Mouse (Mus musculus): ENCODE measurements around the gene Rad54l2. TPM values are rescaled to one million over a fixed set of nuclear protein-coding genes. Genes with fewer than 3 reads are reported as not detected.

Rad54l2 gene
- polyA plus RNA-seq, 1 experiment from 2014 or later: 7.8 TPM

DNA sequence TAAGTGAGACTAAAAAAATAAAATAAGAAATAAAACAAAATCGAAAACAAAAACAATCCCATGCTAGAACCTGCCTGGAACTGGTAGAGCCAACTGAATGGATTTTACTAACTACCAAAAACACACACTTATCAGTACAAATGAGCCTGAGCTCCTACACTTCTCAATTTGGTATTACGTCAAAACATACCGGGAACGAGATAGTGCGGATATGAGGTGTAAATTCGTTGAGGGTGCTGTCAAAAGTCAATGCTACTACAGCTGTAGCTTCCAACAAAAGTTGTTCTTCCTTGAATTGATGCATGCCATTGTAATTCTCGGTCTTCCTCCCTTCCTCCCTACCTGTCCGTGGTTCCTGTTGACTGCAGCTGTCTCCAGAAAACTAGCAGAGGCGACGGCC is 369 bp upstream of the Rad54l2 start:
- Histone ChIP-seq H3K27me3 (ENCODE audit: control insufficient read depth, insufficient read depth, low read length) (no peaks in the 10 kb centered on the region), H3K9me3 (ENCODE audit: control insufficient read depth, low read length) (no peaks in the 10 kb centered on the region), H3K27ac (ENCODE audit: low read depth, low read length) (no peak overlapping the region), H3K36me3 (ENCODE audit: control insufficient read depth, insufficient read depth, low read length) (no peaks in the 10 kb centered on the region), H3K4me1 (replicated peaks; ENCODE audit: control insufficient read depth, insufficient read depth, low read length) (0 out of 2 replicates have a peak, but pooled peaks cover 2% of the 10 kb centered on the region), H3K9ac (ENCODE audit: low read length) (peak overlapping the region; percentile 99), H3K4me3 (ENCODE audit: low read depth, low read length) (peak overlapping the region; percentile 98), H3K4me2 (ENCODE audit: low read depth, low read length, severe bottlenecking) (peak overlapping the region; percentile 81)
- ATAC-seq (replicated peaks; ENCODE audit: low FRiP score) (peak; percentile 40; the same call in 1 of the 2 replicates), DNase-seq (ENCODE audit: low spot score) (no peak)
- 21% methylated on average over 10 of the region's 10 CpGs for WGBS

DNA sequence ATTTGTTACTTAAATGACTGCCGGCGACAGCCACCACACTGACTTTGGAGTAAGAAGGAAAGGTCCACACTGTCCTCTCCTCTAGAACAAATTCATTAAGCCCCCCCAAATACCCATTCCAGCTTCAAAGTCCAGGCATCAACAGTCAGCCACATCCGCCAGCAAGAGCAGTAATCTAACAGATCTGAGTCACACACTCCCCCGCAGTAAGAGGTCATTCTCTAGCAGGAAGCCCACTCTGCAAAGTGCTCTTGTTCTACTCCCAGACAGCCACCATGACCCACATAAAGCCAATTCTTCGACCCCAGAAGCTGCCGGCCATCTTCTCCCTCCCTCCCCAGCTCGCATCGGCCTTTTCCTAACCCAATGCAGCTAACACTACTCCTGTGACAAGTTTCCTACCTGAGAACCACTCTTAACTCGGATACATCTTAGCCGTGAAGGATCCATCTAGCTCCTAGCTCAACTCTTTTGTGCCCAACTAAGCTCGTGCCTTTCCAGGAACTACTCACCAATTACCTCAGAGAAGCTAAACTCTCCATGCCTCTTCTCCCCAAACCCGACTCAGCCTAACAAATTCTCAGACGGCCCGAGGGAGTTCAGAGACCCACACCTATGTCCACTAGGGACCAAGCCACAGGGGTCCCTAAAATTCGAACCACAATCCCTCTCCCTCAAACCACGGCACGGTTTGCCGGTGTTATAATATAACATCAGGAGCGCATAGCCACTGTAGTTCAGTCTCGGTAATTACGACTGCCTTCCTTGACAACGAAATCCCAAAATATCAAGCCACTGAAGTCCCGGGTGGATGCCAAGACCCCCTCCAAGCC is 799 bp downstream of the Rad54l2 start:
- Histone ChIP-seq H3K4me1 (replicated peaks; ENCODE audit: control insufficient read depth, insufficient read depth, low read length) (0 out of 2 replicates have a peak, but pooled peaks cover 2% of the 10 kb centered on the region), H3K36me3 (ENCODE audit: control insufficient read depth, insufficient read depth, low read length) (no peaks in the 10 kb centered on the region), H3K27ac (ENCODE audit: low read depth, low read length) (peak overlapping the region; percentile 76), H3K4me2 (ENCODE audit: low read depth, low read length, severe bottlenecking) (peak overlapping the region; percentile 81), H3K4me3 (ENCODE audit: low read depth, low read length) (peak overlapping the region; percentile 98), H3K27me3 (ENCODE audit: control insufficient read depth, insufficient read depth, low read length) (no peaks in the 10 kb centered on the region), H3K9me3 (ENCODE audit: control insufficient read depth, low read length) (no peaks in the 10 kb centered on the region), H3K9ac (ENCODE audit: low read length) (peak overlapping the region; percentile 99)
- ATAC-seq (replicated peaks; ENCODE audit: low FRiP score): 0 out of 2 replicates have a peak, but pooled peaks have one; percentile 11
- no peak for DNase-seq (ENCODE audit: low spot score)
- whole genome bisulfite sequencing: 8% methylated on average over 23 of the region's 23 CpGs

DNA sequence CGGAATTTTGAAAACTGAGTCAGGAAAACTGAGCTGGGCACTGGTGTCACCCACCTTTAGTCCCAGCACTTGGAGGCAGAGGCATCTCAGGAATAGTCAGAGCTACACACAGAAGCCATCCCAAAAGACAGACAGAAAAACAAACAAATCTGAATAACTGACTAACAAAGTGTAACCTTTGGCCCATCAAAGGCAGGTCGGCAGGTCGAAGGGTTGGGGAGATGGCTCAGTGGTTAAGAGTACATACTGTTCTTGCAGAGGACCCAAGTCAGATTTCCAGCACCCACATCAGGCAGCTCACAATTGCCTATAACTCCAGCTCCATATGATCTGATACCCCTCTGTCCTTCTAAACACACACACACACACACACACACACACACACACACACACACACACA is 3.8 kb downstream of the Rad54l2 start:
- Histone ChIP-seq H3K4me3 (ENCODE audit: low read depth, low read length) (no peak overlapping the region), H3K9ac (ENCODE audit: low read length) (no peak overlapping the region), H3K4me2 (ENCODE audit: low read depth, low read length, severe bottlenecking) (no peak overlapping the region), H3K4me1 (replicated peaks; ENCODE audit: control insufficient read depth, insufficient read depth, low read length) (0 out of 2 replicates have a peak, but pooled peaks cover 2% of the 10 kb centered on the region), H3K27ac (ENCODE audit: low read depth, low read length) (no peak overlapping the region), H3K36me3 (ENCODE audit: control insufficient read depth, insufficient read depth, low read length) (no peaks in the 10 kb centered on the region), H3K27me3 (ENCODE audit: control insufficient read depth, insufficient read depth, low read length) (no peaks in the 10 kb centered on the region), H3K9me3 (ENCODE audit: control insufficient read depth, low read length) (no peaks in the 10 kb centered on the region)
- DNase-seq (ENCODE audit: low spot score): no peak
- WGBS: 85% methylated on average over 3 of the region's 3 CpGs
- no peak for ATAC-seq (replicated peaks; ENCODE audit: low FRiP score)

DNA sequence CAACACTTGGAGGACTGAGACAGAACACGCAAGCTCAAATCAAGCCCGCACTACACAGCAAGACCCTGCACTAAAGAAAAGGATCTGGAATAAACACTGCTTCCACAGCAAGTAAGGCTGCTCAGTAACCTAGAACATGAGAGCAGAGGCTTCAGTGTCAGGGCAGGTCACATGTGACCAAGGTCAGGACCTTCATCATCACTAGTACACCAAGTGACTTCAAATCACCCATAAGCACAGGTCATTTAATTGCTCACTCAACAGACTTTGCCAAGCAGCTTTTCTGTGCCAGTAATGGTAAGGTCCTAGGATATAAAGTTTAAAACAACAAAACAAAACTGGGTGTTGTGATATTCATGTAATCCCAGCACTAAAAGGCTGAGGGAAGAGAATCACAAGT is 5.4 kb downstream of the Rad54l2 start:
- Histone ChIP-seq H3K27ac (ENCODE audit: low read depth, low read length) (no peak overlapping the region), H3K9me3 (ENCODE audit: control insufficient read depth, low read length) (no peaks in the 10 kb centered on the region), H3K4me1 (replicated peaks; ENCODE audit: control insufficient read depth, insufficient read depth, low read length) (0 out of 2 replicates have a peak, but pooled peaks cover 2% of the 10 kb centered on the region), H3K9ac (ENCODE audit: low read length) (no peak overlapping the region), H3K4me3 (ENCODE audit: low read depth, low read length) (no peak overlapping the region), H3K36me3 (ENCODE audit: control insufficient read depth, insufficient read depth, low read length) (no peaks in the 10 kb centered on the region), H3K4me2 (ENCODE audit: low read depth, low read length, severe bottlenecking) (no peak overlapping the region), H3K27me3 (ENCODE audit: control insufficient read depth, insufficient read depth, low read length) (no peaks in the 10 kb centered on the region)
- 95% methylated on average over 2 of the region's 2 CpGs for WGBS
- ATAC-seq (replicated peaks; ENCODE audit: low FRiP score) (no peak), DNase-seq (ENCODE audit: low spot score) (no peak)

DNA sequence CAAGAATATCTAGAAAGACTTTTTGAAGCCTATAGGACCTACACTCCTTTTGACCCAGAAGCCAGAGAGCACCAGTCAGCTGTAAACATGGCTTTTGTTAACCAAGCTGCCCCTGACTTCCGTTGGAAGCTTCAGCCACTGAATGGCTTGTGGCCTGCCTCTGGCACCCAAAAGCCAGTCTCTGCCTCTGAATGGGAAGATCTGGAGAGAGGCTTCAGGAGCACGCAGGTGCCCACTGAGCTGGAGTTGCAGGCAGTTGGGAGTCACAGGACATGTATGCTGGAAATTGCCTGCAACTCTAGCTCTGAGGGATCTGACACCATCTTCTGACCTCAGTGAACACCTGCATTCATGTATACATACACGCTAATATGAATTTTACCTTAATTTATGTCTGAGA is 8.9 kb downstream of the Rad54l2 start:
- Histone ChIP-seq H3K9me3 (ENCODE audit: control insufficient read depth, low read length) (no peaks in the 10 kb centered on the region), H3K4me3 (ENCODE audit: low read depth, low read length) (no peak overlapping the region), H3K27me3 (ENCODE audit: control insufficient read depth, insufficient read depth, low read length) (no peaks in the 10 kb centered on the region), H3K36me3 (ENCODE audit: control insufficient read depth, insufficient read depth, low read length) (no peaks in the 10 kb centered on the region), H3K27ac (ENCODE audit: low read depth, low read length) (no peak overlapping the region), H3K4me2 (ENCODE audit: low read depth, low read length, severe bottlenecking) (no peak overlapping the region), H3K9ac (ENCODE audit: low read length) (no peak overlapping the region), H3K4me1 (replicated peaks; ENCODE audit: control insufficient read depth, insufficient read depth, low read length) (no peaks in the 10 kb centered on the region)
- ATAC-seq (replicated peaks; ENCODE audit: low FRiP score) (no peak), DNase-seq (ENCODE audit: low spot score) (no peak)
- WGBS: 80% methylated on average over 3 of the region's 3 CpGs

DNA sequence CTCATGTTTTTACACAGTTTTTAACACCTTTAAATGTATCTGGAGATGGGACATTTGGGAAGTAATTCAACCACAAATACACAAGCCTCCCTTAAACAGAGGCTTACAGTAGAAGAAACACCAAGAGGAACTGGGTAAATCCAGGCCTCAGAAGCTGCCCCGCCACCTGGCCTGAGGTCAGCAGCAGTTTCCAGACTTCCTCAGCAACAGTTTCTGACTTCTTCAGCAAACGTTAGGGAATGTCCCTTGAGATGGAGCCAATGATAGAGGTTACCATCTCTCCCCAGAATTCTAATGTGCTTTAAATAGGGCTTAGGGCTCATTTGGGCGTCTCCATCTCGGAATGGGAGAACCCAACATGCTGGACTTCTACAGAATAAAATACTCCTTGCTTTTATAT is 10.7 kb downstream of the Rad54l2 start:
- WGBS: 89% methylated on average over 4 of the region's 4 CpGs
- no peak for ATAC-seq (replicated peaks; ENCODE audit: low FRiP score)
- no peaks in the 10 kb centered on the region for H3K9me3 ChIP-seq (ENCODE audit: control insufficient read depth, low read length)
- no peak for DNase-seq (ENCODE audit: low spot score)
- no peaks in the 10 kb centered on the region for H3K36me3 ChIP-seq (ENCODE audit: control insufficient read depth, insufficient read depth, low read length)
- H3K9ac ChIP-seq (ENCODE audit: low read length): no peak overlapping the region
- no peak overlapping the region for H3K4me3 ChIP-seq (ENCODE audit: low read depth, low read length)
- H3K4me1 ChIP-seq (replicated peaks; ENCODE audit: control insufficient read depth, insufficient read depth, low read length): no peaks in the 10 kb centered on the region
- H3K27ac ChIP-seq (ENCODE audit: low read depth, low read length): no peak overlapping the region
- H3K4me2 ChIP-seq (ENCODE audit: low read depth, low read length, severe bottlenecking): no peak overlapping the region
- H3K27me3 ChIP-seq (ENCODE audit: control insufficient read depth, insufficient read depth, low read length): no peaks in the 10 kb centered on the region

DNA sequence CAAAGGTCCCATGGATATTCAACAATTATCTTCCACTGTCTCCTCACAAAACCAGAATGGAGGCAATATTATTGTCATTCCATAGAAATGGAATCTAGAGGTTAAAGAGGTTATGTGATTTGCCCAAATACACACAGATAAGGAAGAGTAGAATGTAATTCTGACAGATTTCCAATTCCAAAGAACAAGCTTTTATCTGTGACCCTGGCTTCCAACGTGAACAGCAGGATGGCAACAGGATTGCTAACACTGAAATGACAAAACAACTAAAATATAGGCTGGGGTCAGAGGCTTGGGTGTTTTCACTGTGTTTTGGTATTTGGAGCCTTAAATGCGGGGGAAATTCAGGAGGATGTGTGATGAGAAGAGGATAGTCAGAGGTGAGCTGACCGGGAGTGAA is 11.6 kb downstream of the Rad54l2 start:
- Histone ChIP-seq H3K4me2 (ENCODE audit: low read depth, low read length, severe bottlenecking) (no peak overlapping the region), H3K4me1 (replicated peaks; ENCODE audit: control insufficient read depth, insufficient read depth, low read length) (no peaks in the 10 kb centered on the region), H3K9me3 (ENCODE audit: control insufficient read depth, low read length) (no peaks in the 10 kb centered on the region), H3K4me3 (ENCODE audit: low read depth, low read length) (no peak overlapping the region), H3K27me3 (ENCODE audit: control insufficient read depth, insufficient read depth, low read length) (no peaks in the 10 kb centered on the region), H3K27ac (ENCODE audit: low read depth, low read length) (no peak overlapping the region), H3K9ac (ENCODE audit: low read length) (no peak overlapping the region), H3K36me3 (ENCODE audit: control insufficient read depth, insufficient read depth, low read length) (no peaks in the 10 kb centered on the region)
- DNase-seq (ENCODE audit: low spot score) (no peak), ATAC-seq (replicated peaks; ENCODE audit: low FRiP score) (no peak)
- 88% methylated on average over 3 of the region's 3 CpGs for WGBS

DNA sequence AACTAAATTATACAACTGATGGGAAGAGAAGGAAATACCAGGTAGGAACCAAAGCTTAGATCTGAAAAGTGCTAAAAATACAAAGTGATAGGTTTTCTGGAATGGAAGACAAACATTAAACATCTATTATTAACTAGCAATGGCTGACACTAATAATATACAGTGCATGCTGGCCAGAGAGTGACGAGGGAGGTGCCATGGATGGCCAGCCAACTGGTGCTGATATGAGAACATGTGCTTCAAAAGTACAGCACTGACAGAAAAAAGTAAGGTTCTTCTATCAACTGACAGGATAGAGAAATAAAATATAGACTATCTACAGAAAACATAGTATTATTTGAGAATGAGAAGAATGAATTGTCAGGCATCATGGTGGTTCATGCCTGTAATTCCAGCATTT is 12.9 kb downstream of the Rad54l2 start:
- no peak for ATAC-seq (replicated peaks; ENCODE audit: low FRiP score)
- DNase-seq (ENCODE audit: low spot score): no peak
- 91% methylated on average over 1 of the region's 1 CpGs for WGBS
- Histone ChIP-seq H3K27me3 (ENCODE audit: control insufficient read depth, insufficient read depth, low read length) (no peaks in the 10 kb centered on the region), H3K4me3 (ENCODE audit: low read depth, low read length) (no peak overlapping the region), H3K9ac (ENCODE audit: low read length) (no peak overlapping the region), H3K27ac (ENCODE audit: low read depth, low read length) (no peak overlapping the region), H3K36me3 (ENCODE audit: control insufficient read depth, insufficient read depth, low read length) (no peaks in the 10 kb centered on the region), H3K9me3 (ENCODE audit: control insufficient read depth, low read length) (no peaks in the 10 kb centered on the region), H3K4me1 (replicated peaks; ENCODE audit: control insufficient read depth, insufficient read depth, low read length) (no peaks in the 10 kb centered on the region), H3K4me2 (ENCODE audit: low read depth, low read length, severe bottlenecking) (no peak overlapping the region)

DNA sequence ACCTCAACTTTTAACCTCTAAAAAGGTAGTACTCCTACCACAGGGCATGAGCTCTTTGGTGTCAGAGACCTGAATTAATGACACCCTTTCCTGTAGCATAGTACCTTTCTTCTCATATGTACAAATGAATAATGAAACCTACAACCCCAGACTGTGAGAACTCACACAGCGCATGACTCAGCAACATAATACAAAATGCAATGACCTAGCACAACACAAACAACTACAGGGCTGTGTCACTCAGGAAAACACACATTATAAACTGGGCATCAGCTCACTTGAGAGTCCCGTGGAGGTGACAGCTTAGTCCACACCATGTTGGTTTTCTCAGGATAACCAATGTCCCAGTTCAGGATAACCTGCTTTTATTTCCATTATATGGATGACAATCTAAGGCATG is 17.2 kb downstream of the Rad54l2 start:
- Histone ChIP-seq H3K4me3 (ENCODE audit: low read depth, low read length) (no peak overlapping the region), H3K4me1 (replicated peaks; ENCODE audit: control insufficient read depth, insufficient read depth, low read length) (no peaks in the 10 kb centered on the region), H3K27ac (ENCODE audit: low read depth, low read length) (no peak overlapping the region), H3K9me3 (ENCODE audit: control insufficient read depth, low read length) (no peaks in the 10 kb centered on the region), H3K36me3 (ENCODE audit: control insufficient read depth, insufficient read depth, low read length) (no peaks in the 10 kb centered on the region), H3K9ac (ENCODE audit: low read length) (no peak overlapping the region), H3K27me3 (ENCODE audit: control insufficient read depth, insufficient read depth, low read length) (no peaks in the 10 kb centered on the region), H3K4me2 (ENCODE audit: low read depth, low read length, severe bottlenecking) (no peak overlapping the region)
- no peak for DNase-seq (ENCODE audit: low spot score)
- ATAC-seq (replicated peaks; ENCODE audit: low FRiP score): no peak
- 91% methylated on average over 2 of the region's 2 CpGs for WGBS

Measured in forebrain, embryonic 11.5 days (tissue).